Mouse (Mus musculus) stomach, postnatal 0 days (tissue): ENCODE results near the gene Tbc1d7.

ENCODE experiments used
- CTCF ChIP-seq: IDR thresholded peaks from 2 replicates; pipeline ENCODE4 v1.5.1; 2016; ENCODE audit warnings: antibody characterized with exemption, low read depth, mild to moderate bottlenecking, moderate library complexity
- EP300 ChIP-seq: optimal IDR thresholded peaks from 2 replicates; pipeline ENCODE3; 2016; ENCODE audit warnings: antibody characterized with exemption

- no peak for TF ChIP-seq EP300
- no peak for TF ChIP-seq CTCF
Observed at GRCm38 (mm10) chr13:43181104-43181503, 9.8 kb upstream of the Tbc1d7 start.
